Mouse (Mus musculus) G1E-ER4 (cell line): ENCODE results near the gene Opn5. TPM values are rescaled to one million over a fixed set of nuclear protein-coding genes. Genes with fewer than 3 reads are reported as not detected.

Experiments used
- GATA1 ChIP-seq: IDR thresholded peaks from one replicate; pipeline ENCODE4 v1.8.0; 2012; ENCODE audit warnings: low read length, inconsistent platforms
- polyA plus RNA-seq: library from polyadenylated mRNA; stranded (reverse); fragments of >175 nt; gene quantifications from 2 replicates; pipeline ENCODE4 v1.2.3, GENCODE M21; 2012

Gene Opn5
- not detected in 2 replicates for polyA plus RNA-seq

DNA sequence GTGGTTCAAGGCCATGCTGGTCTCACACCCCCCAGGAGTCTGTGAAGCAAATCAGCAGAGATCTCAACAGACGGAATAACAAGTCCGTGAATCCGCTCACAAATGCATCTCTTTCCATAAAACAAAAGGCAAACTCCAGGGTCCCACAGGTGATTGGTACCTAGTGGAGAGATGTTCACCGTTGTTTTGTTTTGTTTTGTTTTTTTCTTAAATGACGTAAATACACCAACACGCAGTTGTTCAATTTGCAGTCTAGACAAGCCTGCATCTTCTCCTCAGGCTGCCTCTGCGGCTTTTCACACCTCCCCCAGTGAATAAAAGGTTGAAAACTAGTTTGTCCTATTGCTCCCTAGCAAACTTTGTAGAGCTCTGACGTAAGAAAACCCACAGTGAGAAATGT, at the start of gene Opn5:
TSS of gene Opn5 (minus strand) at position 101 of the 400 bp plus-strand sequence.
- TF ChIP-seq GATA1, result no peak

DNA sequence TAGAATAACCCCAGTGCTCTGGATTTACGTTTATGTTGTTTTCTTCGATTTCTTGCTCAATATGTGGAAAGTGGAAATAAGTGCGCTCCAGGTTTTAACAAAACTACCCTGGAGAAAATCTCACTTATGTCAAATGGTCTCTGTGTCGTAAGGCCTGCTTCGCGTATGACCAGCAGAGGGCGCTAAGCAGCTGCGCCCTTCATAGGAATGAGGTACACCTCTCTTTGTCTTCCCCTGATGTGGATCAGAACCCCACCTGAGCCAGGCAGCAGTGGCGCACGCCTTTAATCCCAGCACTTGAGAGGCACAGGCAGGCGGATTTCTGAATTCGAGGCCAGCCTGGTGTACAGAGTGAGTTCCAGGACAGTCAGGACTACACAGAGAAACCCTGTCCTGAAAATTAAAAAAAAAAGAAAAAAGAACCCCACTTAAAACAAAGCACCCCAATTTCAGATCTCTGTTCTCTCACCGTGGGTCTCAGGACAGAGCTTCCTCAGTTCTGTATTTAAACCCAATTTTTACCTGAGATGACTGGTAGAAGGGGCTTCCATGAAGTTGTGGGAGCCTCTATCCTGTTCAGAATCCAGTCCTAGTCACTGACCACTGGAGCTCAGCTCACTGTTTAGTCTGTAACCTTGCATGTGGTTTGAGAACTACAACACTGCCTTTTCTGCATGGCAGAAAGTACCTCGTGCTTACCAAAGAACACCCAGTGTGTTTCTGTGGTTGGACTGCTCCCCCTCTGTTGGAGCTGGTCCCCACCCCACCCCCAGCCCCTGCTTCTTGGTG, 47.6 kb upstream of the Opn5 start:
- no peak for TF ChIP-seq GATA1

DNA sequence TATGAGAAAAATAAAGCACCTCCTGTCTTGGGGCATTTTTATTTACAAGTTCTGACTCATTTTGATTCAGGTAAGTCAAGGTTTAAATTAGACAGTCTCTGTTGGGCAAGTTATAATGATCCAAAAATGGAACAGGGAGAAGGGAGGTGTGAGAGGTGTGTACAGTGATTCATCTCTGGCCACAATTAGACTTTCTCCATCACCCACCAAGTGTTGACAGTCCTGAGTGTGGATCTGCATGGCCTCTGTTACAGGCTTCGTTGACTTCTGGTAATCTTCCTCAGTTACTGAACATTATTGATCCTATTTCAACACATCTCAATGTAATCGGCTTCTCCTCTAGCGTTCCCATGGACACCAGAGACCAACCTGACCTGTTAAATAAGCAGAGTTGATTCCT, 32.2 kb upstream of the Opn5 start:
- TF ChIP-seq GATA1, result no peak

- no peak for TF ChIP-seq GATA1
Observed at GRCm38 (mm10) chr17:42630206-42630605, 19.0 kb upstream of the Opn5 start.

DNA sequence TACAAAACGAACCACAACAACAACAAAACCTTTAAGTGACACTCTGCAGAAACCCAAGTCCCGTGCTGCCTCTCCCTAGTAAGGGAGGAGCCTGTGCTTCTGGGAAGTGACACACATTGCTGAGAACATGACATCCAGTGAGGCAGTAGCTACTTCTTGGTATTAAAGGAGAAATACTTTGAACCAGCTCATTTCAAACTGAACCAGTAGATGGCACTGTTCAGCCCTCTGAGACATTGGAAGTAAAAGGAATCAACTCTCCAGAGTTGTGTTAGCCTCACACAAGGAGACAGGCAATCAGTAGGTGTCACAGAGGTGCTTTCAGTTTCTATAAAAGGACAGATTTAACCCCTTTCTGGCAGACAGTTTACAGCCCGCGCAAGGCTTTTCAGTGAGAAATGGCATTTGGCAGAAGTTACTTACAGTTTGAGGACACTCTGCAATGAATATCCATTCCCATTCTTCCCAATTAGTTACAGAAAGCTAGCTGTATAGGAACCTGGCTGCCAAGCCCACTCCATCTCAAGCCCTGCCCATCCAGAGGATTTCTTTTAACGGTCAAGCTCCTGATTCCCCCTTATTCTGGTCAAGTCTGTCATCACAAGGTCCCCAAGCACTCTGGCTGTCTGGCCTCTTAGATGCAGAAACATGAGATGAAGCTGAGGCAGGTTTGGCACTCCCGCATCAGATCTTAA, 2.0 kb upstream of the Opn5 start:
- no peak for TF ChIP-seq GATA1

GRCm38 (mm10) chr17:42608270-42608669, 2.9 kb downstream of the Opn5 start:
- no peak for TF ChIP-seq GATA1

DNA sequence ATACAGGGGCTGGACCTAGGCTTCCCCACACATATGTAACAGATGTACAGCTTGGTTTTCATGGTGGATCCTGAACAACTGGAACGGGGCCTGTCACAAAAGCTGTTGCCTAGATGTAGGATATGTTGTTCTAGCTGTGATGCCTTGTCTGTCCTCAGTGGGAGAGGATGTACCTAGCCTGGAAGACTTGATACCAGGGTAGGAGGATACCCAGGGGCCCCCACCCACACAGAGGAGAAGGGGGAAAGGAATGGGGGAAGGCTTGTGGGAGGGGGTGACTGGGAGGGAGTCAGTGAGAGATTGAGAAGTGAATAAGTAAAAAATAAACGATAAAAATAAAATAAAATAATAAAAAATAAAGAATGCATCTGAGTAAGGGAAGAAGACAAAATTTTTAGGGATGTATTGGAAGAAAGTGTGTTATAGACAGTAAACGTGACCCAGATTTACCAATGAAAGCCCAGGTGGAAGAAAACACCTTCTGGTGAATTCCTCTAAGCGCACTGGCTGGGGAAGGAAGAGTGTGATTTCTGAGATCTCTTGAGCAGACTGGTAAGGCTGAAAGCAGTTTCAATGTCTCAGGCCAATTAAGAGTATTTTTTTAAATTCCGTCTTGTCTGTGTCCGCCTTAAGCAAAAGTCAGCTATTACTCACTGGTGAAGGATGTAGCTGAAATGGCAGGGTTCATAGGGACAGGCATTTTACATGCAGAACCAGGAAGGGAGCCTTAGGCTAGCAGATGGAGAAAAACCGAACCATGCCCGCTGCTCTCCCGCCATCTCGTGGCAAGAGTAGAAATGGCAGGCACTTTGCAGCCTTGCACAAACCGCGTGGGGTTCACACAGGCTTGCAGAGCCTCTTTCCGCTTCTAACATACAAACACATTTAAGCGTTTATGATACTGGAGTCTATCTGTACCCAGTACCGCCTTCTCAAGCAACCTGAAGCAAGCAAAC, 8.1 kb downstream of the Opn5 start:
- TF ChIP-seq GATA1, result no peak

DNA sequence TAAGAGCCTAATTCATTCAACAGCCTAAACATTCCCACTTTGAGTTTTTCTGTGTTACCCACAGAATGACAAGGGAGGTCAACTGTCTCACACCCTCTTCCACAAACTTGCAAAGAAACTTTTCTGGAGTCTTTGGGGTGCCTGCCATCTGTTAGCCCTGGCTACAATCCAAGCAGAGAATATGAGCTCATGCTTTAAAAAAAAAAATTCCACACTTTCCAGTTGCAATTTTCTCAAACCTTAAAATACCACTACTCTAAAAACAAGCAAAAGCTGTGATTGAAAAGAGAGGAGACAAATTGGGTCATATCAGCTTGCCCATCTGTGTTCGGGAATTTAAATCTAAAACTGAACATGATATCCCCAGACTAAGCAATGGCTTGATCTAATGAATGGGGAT, 24.7 kb downstream of the Opn5 start:
- TF ChIP-seq GATA1, result no peak

GRCm38 (mm10) chr17:42583029-42583331, 28.2 kb downstream of the Opn5 start:
- no peak for TF ChIP-seq GATA1

- no peak for TF ChIP-seq GATA1
Observed at GRCm38 (mm10) chr17:42582281-42583028, 28.7 kb downstream of the Opn5 start.

GRCm38 (mm10) chr17:42580623-42581022, 30.6 kb downstream of the Opn5 start:
- TF ChIP-seq GATA1, result no peak

DNA sequence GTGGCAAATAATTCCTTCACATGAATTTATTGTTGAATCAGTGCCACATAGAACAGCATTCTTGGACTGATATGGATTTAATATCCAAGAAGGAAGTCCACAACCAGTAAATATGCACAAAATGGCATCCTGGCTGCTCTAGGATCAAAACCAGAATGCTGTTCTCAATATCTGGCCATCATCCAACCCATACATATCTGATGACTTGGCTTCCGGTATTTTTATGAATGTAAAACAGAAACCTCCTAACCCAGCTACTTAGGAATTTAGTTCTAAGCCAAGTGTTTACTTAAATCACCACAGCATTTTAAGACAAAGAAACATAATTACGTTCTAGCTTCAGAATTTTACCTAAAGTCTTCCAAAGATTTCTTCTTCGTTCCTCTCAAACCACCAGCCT, 31.0 kb downstream of the Opn5 start:
- no peak for TF ChIP-seq GATA1

DNA sequence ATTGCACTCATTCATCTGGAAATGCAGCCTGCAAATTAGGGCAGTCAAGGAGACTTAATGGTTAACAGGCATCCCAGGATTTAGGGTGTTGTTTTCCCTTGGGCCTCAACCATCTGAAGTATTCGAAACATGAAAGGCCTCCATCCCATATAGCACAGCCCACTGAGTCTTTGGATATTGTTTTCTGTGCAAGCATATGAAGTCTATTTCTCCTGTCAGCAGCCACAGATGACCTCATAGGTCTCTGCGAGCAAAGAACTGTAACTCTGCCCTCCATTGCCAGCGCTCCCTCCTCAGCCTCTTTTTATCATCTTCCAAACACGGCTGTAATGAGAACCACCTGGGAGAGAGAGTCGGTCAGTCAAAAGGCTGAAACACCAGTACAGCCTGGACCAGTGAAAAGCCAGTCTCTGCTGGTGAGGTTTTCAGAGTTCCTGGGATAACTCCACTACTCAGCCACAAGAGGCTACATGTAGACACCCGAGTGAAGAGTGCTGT, 34.5 kb downstream of the Opn5 start:
- no peak for TF ChIP-seq GATA1

DNA sequence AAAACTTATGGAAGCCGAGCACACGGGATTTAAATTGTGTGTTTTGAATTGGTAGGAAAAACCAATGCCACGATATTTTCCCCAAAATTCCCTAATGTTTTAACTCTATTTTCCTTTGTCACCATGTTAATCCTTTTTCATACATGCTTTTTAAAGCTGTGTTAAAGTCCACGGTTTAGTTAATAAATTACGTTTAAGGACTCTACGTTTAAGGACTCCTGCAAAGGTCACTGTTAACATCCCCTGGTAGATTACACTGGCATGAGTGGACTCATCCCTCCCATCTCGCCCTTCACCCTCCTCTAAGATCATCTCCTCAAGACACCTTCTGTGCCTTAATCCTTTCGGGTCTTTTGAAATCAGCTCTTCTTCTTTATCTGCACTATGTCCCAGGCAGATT, 37.4 kb downstream of the Opn5 start:
- no peak for TF ChIP-seq GATA1

DNA sequence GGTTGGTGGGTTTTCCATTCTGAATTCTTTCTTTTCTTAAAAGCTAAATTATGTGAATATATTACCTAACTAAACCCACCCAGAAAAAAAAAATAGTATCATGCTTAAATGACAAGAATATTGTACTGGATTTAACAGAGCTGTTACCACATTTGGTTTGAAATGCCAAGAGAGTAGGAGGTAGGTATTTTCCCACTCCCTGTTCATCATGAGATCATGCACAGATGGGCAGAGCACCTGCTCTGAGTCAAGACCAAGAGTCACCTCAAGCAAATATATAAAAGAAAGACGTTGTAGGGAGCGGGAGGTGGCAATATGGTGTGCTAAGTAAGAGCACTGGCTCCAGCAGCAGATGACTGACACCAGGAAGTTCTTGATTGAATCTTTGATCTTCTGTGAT, 61.6 kb downstream of the Opn5 start:
- TF ChIP-seq GATA1, result no peak
